Mouse (Mus musculus): ENCODE data around the gene Rerg. TPM values are rescaled to one million over a fixed set of nuclear protein-coding genes. Genes with fewer than 3 reads are reported as not detected.
"Not testable (repeated sequence)": the region's sequence is repeated elsewhere in the genome, so short reads cannot be mapped to it uniquely, and the experiment has no call there.

Rerg gene
- polyA plus RNA-seq, 1 experiment from 2014 or later: 15.4 TPM

DNA sequence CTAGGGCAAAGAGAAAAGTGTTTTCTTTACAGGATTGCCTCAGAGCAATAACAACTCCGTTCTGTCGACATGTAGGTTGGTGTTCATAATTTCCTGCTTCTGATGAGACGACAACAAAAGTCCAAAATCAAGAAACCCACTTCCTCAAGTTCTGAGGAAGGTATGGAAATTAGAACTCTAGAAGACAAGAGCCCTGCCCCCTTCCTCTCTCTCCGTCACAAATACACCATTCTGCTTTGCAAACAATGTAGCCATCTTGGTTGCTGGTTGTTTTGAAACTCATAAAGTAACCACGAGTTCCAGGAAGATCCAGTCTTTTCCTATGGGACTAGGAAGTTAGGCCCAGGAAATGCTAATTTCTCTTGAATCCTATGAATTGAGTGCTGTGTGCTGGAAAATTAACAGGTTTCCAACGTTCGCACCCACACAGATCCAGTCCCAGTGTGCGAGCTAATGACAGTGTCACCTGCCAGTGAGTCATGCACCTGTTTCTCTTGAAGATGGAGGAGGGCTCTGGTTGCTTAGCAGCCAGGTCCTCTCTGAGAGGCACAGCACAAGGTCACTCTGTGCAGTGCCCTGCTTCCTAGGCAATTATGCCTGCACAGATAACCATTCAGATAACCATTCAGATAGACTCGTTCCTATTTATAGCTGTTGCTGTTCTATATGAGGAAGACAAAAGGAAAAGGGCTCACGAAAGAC lies 106.9 kb downstream of the Rerg start:
- no peak for ATAC-seq (ENCODE audit: insufficient number of reproducible peaks, insufficient read depth, low FRiP score, low TSS enrichment)
- Histone ChIP-seq H3K9me3 (no peaks in the 10 kb centered on the region), H3K4me2 (replicated peaks) (no peak overlapping the region), H3K27ac (no peak overlapping the region), H3K4me3 (no peak overlapping the region), H3K9ac (no peak overlapping the region), H3K36me3 (no peaks in the 10 kb centered on the region), H3K4me1 (no peaks in the 10 kb centered on the region), H3K27me3 (no peaks in the 10 kb centered on the region)
- 75% methylated on average over 10 of the region's 10 CpGs for WGBS

DNA sequence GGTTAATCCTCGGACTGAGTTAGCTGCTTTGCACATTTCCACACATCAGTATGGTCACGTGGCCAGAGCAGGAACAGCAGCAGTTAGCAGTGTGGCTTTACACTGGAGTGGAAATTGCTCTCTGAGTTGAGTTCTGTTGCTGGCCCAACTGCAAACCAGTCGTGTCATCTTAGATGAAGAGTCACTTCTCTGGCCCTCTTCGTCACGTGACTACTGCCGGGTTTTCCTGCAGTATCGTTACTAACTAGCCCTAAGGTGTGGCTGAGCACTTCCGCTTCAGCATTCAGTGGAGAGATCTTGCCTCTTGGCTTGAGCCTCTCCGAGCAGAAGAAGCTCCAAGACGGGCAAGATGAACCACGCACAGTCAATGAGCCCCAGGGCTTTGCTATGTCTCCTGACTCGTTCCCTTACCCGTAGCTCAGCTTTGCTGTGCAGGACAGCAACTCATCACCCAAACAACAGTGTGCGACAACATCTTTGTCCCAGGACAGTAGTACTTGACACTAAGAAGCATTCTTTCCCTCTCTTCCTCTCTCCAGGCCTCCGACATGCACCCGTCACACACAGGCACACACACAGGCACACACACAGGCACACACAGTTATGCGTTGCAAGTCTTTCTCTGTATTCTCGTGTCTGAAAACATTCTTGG lies 108.3 kb downstream of the Rerg start:
- H3K9me3 ChIP-seq: no peaks in the 10 kb centered on the region
- no peak overlapping the region for H3K9ac ChIP-seq
- no peak overlapping the region for H3K27ac ChIP-seq
- H3K4me1 ChIP-seq: no peaks in the 10 kb centered on the region
- ATAC-seq (ENCODE audit: insufficient number of reproducible peaks, insufficient read depth, low FRiP score, low TSS enrichment): no peak
- no peak overlapping the region for H3K4me3 ChIP-seq
- H3K36me3 ChIP-seq: no peaks in the 10 kb centered on the region
- no peaks in the 10 kb centered on the region for H3K27me3 ChIP-seq
- WGBS: 82% methylated on average over 18 of the region's 18 CpGs
- H3K4me2 ChIP-seq (replicated peaks): no peak overlapping the region

DNA sequence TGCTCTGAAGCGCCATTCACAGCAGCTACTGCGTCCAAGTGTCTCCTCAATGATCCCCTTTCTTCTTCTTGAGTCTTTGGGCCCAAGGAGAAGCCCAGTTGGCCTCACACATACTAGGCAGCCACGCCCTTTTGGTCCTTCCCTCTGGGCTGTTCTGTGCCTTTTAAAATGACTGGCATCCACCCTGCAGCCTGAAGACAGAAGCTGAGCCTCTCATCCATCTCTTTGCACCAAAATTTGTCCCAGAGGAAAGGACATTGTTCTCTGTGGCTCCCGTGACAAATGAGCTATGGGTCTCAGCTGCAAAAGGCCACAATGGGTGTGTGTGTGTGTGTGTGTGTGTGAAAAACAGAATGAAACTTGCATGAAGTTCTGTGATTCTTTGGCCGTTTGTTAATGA lies 109.7 kb downstream of the Rerg start:
- Histone ChIP-seq H3K4me2 (replicated peaks) (no peak overlapping the region), H3K9ac (no peak overlapping the region), H3K27me3 (no peaks in the 10 kb centered on the region), H3K27ac (no peak overlapping the region), H3K4me1 (no peaks in the 10 kb centered on the region), H3K9me3 (no peaks in the 10 kb centered on the region), H3K36me3 (no peaks in the 10 kb centered on the region), H3K4me3 (no peak overlapping the region)
- no peak for ATAC-seq (ENCODE audit: insufficient number of reproducible peaks, insufficient read depth, low FRiP score, low TSS enrichment)
- 70% methylated on average over 5 of the region's 5 CpGs for WGBS

DNA sequence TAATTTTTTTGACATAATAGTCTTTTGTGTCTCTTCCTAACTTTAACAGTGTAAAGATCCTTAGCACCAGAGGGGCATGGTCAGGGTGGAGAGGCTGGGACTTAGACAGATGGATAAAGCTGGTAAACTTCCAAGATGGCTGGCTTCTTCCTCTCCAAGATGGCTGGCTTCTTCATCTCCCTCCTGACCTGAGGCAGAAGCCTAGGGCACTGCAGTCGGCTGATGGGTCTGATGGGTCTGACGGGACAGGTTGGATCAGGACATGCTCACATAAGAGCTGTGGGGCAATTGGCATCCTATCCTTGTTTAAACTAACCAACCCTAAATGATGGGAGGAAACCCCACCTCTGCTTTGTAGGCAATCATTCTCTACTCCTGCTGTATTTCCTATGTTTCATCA lies 112.0 kb downstream of the Rerg start:
- Histone ChIP-seq H3K9me3 (no peaks in the 10 kb centered on the region), H3K4me2 (replicated peaks) (no peak overlapping the region), H3K27me3 (no peaks in the 10 kb centered on the region), H3K27ac (no peak overlapping the region), H3K4me1 (no peaks in the 10 kb centered on the region), H3K36me3 (no peaks in the 10 kb centered on the region), H3K4me3 (no peak overlapping the region), H3K9ac (no peak overlapping the region)
- WGBS: 85% methylated on average over 2 of the region's 2 CpGs
- no peak for ATAC-seq (ENCODE audit: insufficient number of reproducible peaks, insufficient read depth, low FRiP score, low TSS enrichment)

DNA sequence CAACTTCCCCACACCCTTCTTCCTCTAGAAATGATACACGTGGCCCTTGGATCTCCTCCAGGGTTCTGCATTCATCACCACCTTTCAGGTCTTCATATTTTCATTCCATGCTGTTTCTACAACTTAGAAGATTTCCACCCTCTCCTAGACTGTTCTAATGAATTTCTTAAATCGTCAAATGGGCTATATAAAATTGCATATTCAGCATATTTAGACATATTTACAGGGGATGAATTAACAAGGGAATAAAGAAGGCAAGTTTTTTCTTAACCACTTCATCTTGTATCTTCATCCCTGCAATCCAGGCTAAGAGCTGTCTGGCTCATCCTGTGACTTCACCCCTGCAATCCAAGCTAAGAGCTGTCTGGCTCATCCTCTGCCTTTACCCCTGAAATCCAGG lies 116.2 kb downstream of the Rerg start:
- Histone ChIP-seq H3K9me3 (no peaks in the 10 kb centered on the region), H3K27ac (no peak overlapping the region), H3K4me1 (no peaks in the 10 kb centered on the region), H3K4me3 (no peak overlapping the region), H3K36me3 (no peaks in the 10 kb centered on the region), H3K27me3 (no peaks in the 10 kb centered on the region), H3K4me2 (replicated peaks) (no peak overlapping the region), H3K9ac (no peak overlapping the region)
- WGBS: 91% methylated on average over 2 of the region's 2 CpGs
- no peak for ATAC-seq (ENCODE audit: insufficient number of reproducible peaks, insufficient read depth, low FRiP score, low TSS enrichment)

DNA sequence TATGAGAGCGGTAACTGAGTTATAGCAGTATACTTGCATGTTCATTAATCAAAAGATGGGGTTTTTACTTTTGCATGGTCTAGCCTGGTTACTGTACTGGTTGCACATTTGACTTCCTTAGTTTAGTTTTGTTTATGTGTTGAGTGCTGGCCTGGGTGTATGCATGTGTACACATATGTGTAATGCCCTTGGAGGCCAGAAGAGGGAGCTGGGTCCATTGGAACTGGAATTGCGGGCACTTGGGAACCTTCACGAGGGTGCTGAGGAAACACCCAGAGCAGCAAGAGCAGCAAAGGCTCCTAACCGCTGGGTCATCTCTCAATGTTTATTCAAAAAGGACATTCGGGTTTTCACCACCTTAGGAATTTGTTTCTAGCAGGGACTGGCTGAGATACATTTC lies 116.8 kb downstream of the Rerg start:
- H3K4me3 ChIP-seq: no peak overlapping the region
- 79% methylated on average over 5 of the region's 5 CpGs for WGBS
- no peaks in the 10 kb centered on the region for H3K36me3 ChIP-seq
- H3K9ac ChIP-seq: no peak overlapping the region
- no peak overlapping the region for H3K4me2 ChIP-seq (replicated peaks)
- no peak overlapping the region for H3K27ac ChIP-seq
- H3K4me1 ChIP-seq: no peaks in the 10 kb centered on the region
- ATAC-seq (ENCODE audit: insufficient number of reproducible peaks, insufficient read depth, low FRiP score, low TSS enrichment): no peak
- no peaks in the 10 kb centered on the region for H3K9me3 ChIP-seq
- H3K27me3 ChIP-seq: no peaks in the 10 kb centered on the region

DNA sequence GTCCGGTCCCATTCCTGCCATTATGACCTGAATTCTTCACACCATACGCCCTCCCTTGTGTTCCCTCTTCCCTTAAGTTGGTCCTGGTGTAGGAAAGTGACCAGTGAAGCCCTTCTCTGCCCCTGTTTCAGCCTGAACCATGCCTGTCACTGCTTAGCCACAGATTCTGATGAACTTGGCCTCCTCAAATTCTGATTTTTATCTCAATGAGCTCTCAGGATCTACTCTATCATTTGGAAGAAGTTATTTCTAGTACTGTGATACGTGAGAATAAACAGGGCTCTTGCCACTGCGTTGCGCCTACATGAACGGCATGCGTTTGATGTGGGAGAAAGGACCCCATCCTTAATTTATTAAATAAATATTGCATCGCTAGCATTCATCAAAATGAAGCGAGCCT lies 117.3 kb downstream of the Rerg start:
- Histone ChIP-seq H3K9me3 (no peaks in the 10 kb centered on the region), H3K4me3 (no peak overlapping the region), H3K27ac (no peak overlapping the region), H3K4me2 (replicated peaks) (no peak overlapping the region), H3K27me3 (no peaks in the 10 kb centered on the region), H3K36me3 (no peaks in the 10 kb centered on the region), H3K9ac (no peak overlapping the region), H3K4me1 (no peaks in the 10 kb centered on the region)
- no peak for ATAC-seq (ENCODE audit: insufficient number of reproducible peaks, insufficient read depth, low FRiP score, low TSS enrichment)
- WGBS: 91% methylated on average over 9 of the region's 9 CpGs

DNA sequence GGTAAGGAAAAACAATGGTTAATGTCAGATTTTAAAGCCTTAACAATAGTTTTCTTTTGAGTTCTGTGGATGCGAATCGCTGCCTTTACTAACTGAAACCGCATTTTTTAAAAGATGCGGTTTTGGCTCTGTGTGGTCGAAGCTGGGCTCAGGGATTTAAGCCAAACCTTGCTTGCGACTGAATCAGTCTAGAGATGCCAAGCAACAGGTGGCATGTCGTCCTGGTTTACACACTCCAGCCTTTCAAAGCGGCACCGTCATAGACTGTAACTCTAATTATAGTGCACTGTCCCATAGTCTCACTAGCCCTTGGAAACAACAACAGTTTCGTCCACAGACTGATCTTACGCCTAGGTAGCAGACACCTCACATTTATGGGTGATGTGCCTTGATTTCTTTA lies 123.3 kb downstream of the Rerg start:
- Histone ChIP-seq H3K36me3 (no peaks in the 10 kb centered on the region), H3K27ac (no peak overlapping the region), H3K9me3 (no peaks in the 10 kb centered on the region), H3K4me3 (no peak overlapping the region), H3K4me1 (no peaks in the 10 kb centered on the region), H3K27me3 (no peaks in the 10 kb centered on the region), H3K4me2 (replicated peaks) (no peak overlapping the region), H3K9ac (no peak overlapping the region)
- WGBS: 91% methylated on average over 11 of the region's 11 CpGs
- ATAC-seq (ENCODE audit: insufficient number of reproducible peaks, insufficient read depth, low FRiP score, low TSS enrichment): no peak

DNA sequence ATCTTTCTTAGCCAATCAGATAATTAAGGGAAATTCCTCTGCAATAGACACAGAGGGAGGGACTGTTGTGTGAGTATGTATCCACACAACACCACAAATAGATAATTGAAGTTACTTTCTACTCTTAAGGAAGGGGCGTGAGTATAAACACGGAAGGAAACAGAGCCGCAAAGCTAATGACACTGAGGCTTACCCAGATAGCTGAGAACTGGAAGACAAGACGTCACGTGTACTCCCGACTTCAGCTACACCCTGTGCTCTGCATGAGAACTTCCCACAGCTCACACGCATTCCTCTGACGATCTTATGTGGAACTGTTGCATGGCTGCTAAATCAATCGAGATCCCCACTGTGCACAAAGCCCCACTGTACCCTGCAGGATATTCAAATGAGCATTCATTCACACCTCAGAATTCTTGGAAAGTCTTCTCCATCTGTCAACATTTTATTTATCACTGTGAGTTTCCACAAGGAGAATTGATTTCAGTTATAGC lies 125.2 kb downstream of the Rerg start:
- no peak for ATAC-seq (ENCODE audit: insufficient number of reproducible peaks, insufficient read depth, low FRiP score, low TSS enrichment)
- Histone ChIP-seq H3K9ac (no peak overlapping the region), H3K4me2 (replicated peaks) (no peak overlapping the region), H3K4me3 (no peak overlapping the region), H3K9me3 (no peaks in the 10 kb centered on the region), H3K27ac (no peak overlapping the region), H3K27me3 (no peaks in the 10 kb centered on the region), H3K4me1 (no peaks in the 10 kb centered on the region), H3K36me3 (no peaks in the 10 kb centered on the region)
- 74% methylated on average over 9 of the region's 9 CpGs for WGBS

DNA sequence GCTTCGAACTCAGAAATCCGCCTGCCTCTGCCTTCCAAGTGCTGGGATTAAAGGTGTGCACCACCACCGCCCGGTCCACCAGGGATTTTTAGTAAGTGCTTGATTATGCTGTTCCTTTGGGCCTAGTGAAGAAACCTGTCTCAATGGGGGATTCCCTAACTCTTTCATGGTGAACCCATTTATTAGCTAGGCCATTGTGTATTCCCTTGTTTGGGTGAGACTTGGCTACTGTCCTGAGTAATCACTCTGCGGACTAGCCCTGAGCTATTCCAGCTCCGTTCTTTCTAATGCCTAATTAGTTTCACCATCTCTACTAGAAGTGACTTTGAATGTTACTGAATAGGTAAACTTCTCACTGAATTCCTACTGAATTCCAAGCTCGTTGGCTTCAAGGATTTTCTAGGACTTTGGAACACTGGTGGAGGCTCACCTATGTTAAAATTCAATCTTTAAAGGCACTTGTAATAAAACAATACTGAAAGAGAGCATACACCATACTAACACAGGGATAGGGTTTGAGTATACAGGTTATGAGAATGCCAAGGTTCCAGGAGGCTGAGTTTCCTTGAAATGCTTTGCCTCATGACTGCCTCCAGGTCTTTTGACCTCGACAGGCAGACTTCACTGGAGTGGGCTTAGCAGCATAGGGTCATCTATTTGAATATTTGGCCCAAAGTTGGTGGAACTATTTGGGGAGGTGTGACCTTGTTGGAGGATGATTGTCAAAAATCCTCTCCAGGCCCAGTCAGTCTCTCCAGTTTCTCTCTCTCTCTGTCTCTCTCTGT lies 134.5 kb downstream of the Rerg start:
- not testable (repeated sequence) for H3K4me1 ChIP-seq; H3K4me3 ChIP-seq; H3K27ac ChIP-seq; ATAC-seq (ENCODE audit: insufficient number of reproducible peaks, insufficient read depth, low FRiP score, low TSS enrichment); H3K36me3 ChIP-seq; H3K9ac ChIP-seq; H3K4me2 ChIP-seq (replicated peaks); H3K27me3 ChIP-seq; H3K9me3 ChIP-seq
- 88% methylated on average over 8 of the region's 8 CpGs for WGBS

DNA sequence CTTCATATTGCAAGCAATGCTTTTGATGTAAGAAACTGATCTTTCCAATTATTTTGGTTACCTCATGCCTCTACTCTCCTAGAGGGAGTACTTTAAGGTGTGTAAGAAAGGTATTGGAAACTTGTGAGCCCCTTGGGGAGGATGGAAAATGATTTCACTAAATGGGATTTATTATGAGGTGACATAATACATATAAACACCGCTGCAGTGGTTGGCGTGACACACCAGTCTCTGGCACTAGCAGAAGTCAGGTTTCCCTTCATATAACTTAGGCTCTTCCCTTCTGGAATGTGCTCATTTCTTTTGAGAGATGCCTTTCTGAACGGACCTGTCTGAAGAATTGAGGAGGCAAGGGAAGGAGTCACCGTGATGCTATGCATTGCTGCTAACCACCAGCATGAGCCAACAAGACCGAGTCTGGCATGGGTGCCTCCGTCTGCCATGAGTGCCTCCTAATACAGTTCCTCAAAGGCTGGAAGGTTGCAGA lies 139.6 kb downstream of the Rerg start:
- H3K9me3 ChIP-seq: no peaks in the 10 kb centered on the region
- H3K27me3 ChIP-seq: no peaks in the 10 kb centered on the region
- H3K36me3 ChIP-seq: no peaks in the 10 kb centered on the region
- ATAC-seq (ENCODE audit: insufficient number of reproducible peaks, insufficient read depth, low FRiP score, low TSS enrichment): no peak
- H3K27ac ChIP-seq: no peak overlapping the region
- 79% methylated on average over 6 of the region's 6 CpGs for WGBS
- H3K4me3 ChIP-seq: no peak overlapping the region
- no peak overlapping the region for H3K4me2 ChIP-seq (replicated peaks)
- H3K4me1 ChIP-seq: no peaks in the 10 kb centered on the region
- no peak overlapping the region for H3K9ac ChIP-seq
